Mouse (Mus musculus): ENCODE results near the gene Khdc3. TPM values are rescaled to one million over a fixed set of nuclear protein-coding genes. Genes with fewer than 3 reads are reported as not detected.
"Not testable (repeated sequence)": the region's sequence is repeated elsewhere in the genome, so short reads cannot be mapped to it uniquely, and the experiment has no call there.

Gene Khdc3
- polyA plus RNA-seq, 1 experiment from 2014 or later = 0.25 TPM

DNA sequence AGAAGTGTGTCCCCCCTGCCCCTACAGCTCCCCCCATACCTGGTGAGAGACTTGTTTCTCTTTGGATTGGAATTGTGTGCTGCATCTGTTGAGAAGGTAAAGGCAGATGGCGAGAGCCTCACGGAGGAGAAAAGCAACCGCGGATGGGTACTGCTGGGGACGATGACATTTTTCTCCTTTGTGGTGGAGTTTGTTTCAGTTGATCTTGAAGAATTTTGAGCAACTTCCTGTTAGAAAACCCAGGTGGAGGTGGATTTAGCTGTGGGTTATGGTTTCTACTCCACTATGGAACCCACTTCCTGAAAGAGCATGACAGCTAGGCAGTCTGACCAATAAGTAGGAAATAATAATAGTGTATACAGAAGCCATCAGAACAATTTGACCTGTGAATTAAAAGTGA lies 28.5 kb upstream of the Khdc3 start:
- Histone ChIP-seq H3K9ac (ENCODE audit: low read depth, low read length) (no peak overlapping the region), H3K9me3 (replicated peaks; ENCODE audit: control insufficient read depth, low read length, poor library complexity, severe bottlenecking) (no peaks in the 10 kb centered on the region), H3K27me3 (ENCODE audit: control insufficient read depth, insufficient read depth, low read depth, low read length) (no peaks in the 10 kb centered on the region), H3K4me1 (ENCODE audit: control insufficient read depth, insufficient read depth, low read length) (no peaks in the 10 kb centered on the region), H3K4me3 (ENCODE audit: low read depth, low read length) (no peak overlapping the region), H3K36me3 (ENCODE audit: control insufficient read depth, insufficient read depth, low read length) (no peaks in the 10 kb centered on the region), H3K27ac (ENCODE audit: low read length) (no peak overlapping the region), H3K4me2 (ENCODE audit: low read length) (no peak overlapping the region)
- ATAC-seq = no peak
- 93% methylated on average over 5 of the region's 5 CpGs for WGBS

DNA sequence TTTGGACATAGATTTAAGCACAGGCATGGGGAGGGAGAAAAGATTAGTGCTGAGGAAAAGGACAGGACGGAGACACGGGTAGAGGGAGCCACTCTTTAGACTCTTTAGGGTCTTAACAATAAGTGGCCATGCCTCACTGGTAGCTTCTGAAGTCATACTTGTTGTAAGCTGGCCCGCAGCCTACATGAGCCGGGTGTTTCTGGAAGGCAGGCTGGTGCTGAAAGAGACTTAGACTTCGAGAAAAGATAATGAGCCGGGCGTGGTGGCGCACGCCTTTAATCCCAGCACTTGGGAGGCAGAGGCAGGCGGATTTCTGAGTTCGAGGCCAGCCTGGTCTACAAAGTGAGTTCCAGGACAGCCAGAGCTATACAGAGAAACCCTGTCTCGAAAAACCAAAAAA lies 22.3 kb upstream of the Khdc3 start:
- H3K4me3 ChIP-seq (ENCODE audit: low read depth, low read length); H3K27ac ChIP-seq (ENCODE audit: low read length); H3K27me3 ChIP-seq (ENCODE audit: control insufficient read depth, insufficient read depth, low read depth, low read length); ATAC-seq; H3K36me3 ChIP-seq (ENCODE audit: control insufficient read depth, insufficient read depth, low read length); H3K4me2 ChIP-seq (ENCODE audit: low read length); H3K9me3 ChIP-seq (replicated peaks; ENCODE audit: control insufficient read depth, low read length, poor library complexity, severe bottlenecking); H3K4me1 ChIP-seq (ENCODE audit: control insufficient read depth, insufficient read depth, low read length); H3K9ac ChIP-seq (ENCODE audit: low read depth, low read length): not testable (repeated sequence)
- 79% methylated on average over 11 of the region's 12 CpGs for WGBS

DNA sequence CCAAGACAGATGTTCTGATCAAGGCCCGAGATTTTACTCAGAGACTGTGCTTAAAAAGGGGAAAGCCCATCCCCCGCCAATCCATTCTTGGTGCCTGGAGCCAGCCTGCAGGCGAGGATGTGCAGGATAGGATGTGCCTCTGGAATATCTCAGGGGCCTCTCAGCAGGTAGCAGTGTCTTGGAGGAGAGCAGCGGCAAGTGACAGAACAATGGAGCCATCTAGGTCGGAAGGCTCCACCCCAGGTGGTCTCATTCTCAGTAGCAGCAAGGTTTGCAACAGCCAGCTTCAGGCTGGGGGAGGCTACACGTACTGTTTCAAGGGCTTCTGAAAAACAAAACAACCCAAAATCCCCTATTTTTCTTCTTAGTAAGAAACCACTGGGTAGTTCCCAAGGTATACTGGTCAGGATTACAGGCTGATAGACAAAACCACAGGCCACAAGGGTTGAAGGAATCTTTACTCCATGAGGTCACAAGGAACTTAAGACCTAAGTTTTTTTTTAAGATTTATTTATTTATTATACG lies 21.8 kb upstream of the Khdc3 start:
- H3K9me3 ChIP-seq (replicated peaks; ENCODE audit: control insufficient read depth, low read length, poor library complexity, severe bottlenecking) = no peaks in the 10 kb centered on the region

DNA sequence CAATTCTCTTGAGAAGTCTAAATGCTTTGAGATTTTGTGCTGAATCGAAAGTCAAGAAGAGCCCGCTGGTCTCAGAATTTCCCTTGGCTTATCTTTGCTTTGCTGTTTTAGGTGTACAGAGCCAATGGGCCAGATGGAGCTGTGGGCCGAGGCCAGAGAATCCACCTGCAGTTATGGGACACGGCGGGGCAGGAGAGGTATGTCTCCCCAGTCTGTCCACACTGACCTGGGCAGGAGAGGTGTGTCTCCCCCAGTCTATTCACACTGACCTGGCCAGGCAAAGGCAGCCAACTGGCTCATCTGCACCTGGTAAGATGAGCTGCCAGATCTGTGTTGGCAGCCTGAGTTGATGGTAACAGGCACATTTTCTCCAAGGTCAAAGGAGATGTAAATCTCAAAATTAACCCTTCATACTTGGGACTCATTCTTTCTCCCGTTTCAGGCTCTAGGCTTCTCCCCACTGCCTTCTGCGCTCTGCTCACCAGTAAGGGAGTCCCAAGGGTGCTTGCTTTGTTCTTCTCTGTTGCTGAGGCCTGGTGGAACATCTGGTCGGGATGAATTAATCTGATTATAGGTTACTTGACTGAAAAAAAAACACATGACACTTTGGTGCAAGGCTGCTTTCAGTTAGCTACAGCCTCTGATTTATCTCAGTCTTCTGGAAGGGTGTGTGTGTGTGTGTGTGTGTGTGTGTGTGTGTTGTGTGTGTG lies 19.2 kb upstream of the Khdc3 start:
- Histone ChIP-seq H3K36me3 (ENCODE audit: control insufficient read depth, insufficient read depth, low read length) (no peaks in the 10 kb centered on the region), H3K4me3 (ENCODE audit: low read depth, low read length) (no peak overlapping the region), H3K4me2 (ENCODE audit: low read length) (no peak overlapping the region), H3K9ac (ENCODE audit: low read depth, low read length) (no peak overlapping the region), H3K27me3 (ENCODE audit: control insufficient read depth, insufficient read depth, low read depth, low read length) (no peaks in the 10 kb centered on the region), H3K27ac (ENCODE audit: low read length) (no peak overlapping the region), H3K9me3 (replicated peaks; ENCODE audit: control insufficient read depth, low read length, poor library complexity, severe bottlenecking) (no peaks in the 10 kb centered on the region), H3K4me1 (ENCODE audit: control insufficient read depth, insufficient read depth, low read length) (no peaks in the 10 kb centered on the region)
- WGBS = 70% methylated on average over 8 of the region's 8 CpGs
- ATAC-seq = no peak

More for the DNA sequence above, 21.8 kb upstream of the Khdc3 start:
- no peak overlapping the region for H3K27ac ChIP-seq (ENCODE audit: low read length)
- no peak overlapping the region for H3K4me3 ChIP-seq (ENCODE audit: low read depth, low read length)
- H3K9ac ChIP-seq (ENCODE audit: low read depth, low read length) = no peak overlapping the region
- WGBS = 29% methylated on average over 7 of the region's 7 CpGs
- H3K36me3 ChIP-seq (ENCODE audit: control insufficient read depth, insufficient read depth, low read length) = no peaks in the 10 kb centered on the region
- ATAC-seq = no peak
- no peak overlapping the region for H3K4me2 ChIP-seq (ENCODE audit: low read length)
- no peaks in the 10 kb centered on the region for H3K27me3 ChIP-seq (ENCODE audit: control insufficient read depth, insufficient read depth, low read depth, low read length)
- no peaks in the 10 kb centered on the region for H3K4me1 ChIP-seq (ENCODE audit: control insufficient read depth, insufficient read depth, low read length)

DNA sequence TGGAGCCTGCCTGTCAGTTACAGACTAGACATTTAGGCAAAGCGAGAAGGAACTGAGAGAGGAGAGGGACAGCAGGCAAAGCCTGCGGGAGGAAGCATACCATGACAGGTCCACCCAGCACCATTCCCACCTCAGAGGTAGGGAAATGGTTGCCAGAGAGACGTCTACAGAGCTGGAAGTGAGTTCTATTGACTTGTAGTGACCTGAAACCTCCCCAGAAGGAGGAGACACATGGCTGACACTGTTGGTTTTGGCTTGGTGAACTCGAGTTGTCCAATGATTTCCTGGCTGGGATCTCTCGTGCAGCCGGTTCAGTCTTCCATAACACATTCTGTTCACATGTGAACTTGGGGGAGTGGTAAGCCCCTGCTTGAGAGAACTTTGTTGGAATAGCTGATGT lies 17.7 kb upstream of the Khdc3 start:
- Histone ChIP-seq H3K9me3 (replicated peaks; ENCODE audit: control insufficient read depth, low read length, poor library complexity, severe bottlenecking) (no peaks in the 10 kb centered on the region), H3K4me2 (ENCODE audit: low read length) (no peak overlapping the region), H3K9ac (ENCODE audit: low read depth, low read length) (no peak overlapping the region), H3K36me3 (ENCODE audit: control insufficient read depth, insufficient read depth, low read length) (no peaks in the 10 kb centered on the region), H3K4me3 (ENCODE audit: low read depth, low read length) (no peak overlapping the region), H3K4me1 (ENCODE audit: control insufficient read depth, insufficient read depth, low read length) (no peaks in the 10 kb centered on the region), H3K27ac (ENCODE audit: low read length) (no peak overlapping the region), H3K27me3 (ENCODE audit: control insufficient read depth, insufficient read depth, low read depth, low read length) (no peaks in the 10 kb centered on the region)
- ATAC-seq = no peak
- WGBS = 77% methylated on average over 6 of the region's 6 CpGs

- Histone ChIP-seq H3K9ac (ENCODE audit: low read depth, low read length) (no peak overlapping the region), H3K9me3 (replicated peaks; ENCODE audit: control insufficient read depth, low read length, poor library complexity, severe bottlenecking) (no peaks in the 10 kb centered on the region), H3K4me2 (ENCODE audit: low read length) (no peak overlapping the region), H3K27me3 (ENCODE audit: control insufficient read depth, insufficient read depth, low read depth, low read length) (no peaks in the 10 kb centered on the region), H3K4me1 (ENCODE audit: control insufficient read depth, insufficient read depth, low read length) (no peaks in the 10 kb centered on the region), H3K4me3 (ENCODE audit: low read depth, low read length) (no peak overlapping the region), H3K36me3 (ENCODE audit: control insufficient read depth, insufficient read depth, low read length) (no peaks in the 10 kb centered on the region), H3K27ac (ENCODE audit: low read length) (no peak overlapping the region)
- WGBS = 94% methylated on average over 6 of the region's 6 CpGs
- no peak for ATAC-seq
Measured at GRCm38 (mm10) chr9:73085845-73086244, 15.8 kb upstream of the Khdc3 start.

DNA sequence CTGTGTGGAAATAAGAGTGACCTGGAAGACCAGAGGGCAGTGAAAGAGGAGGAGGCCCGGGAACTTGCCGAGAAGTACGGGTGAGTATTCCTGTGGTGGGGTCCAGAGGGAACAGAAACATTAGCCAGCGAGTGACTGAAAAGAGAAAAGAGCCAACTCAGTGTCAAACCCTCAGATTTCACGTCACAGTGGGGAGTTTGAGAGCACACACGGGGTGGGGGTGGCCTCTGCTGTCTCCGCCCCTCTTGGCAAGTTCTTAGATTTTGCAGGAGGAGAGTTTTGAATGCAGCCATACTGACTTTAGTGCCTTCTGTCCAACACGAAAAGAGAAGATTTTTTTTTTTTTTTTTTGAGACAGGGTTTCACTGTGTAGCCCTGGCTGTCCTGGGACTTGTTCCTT lies 14.5 kb upstream of the Khdc3 start:
- WGBS = 63% methylated on average over 8 of the region's 8 CpGs
- no peak for ATAC-seq

GRCm38 (mm10) chr9:73087581-73087980 lies 14.1 kb upstream of the Khdc3 start:
- no peaks in the 10 kb centered on the region for H3K4me1 ChIP-seq (ENCODE audit: control insufficient read depth, insufficient read depth, low read length)
- H3K9ac ChIP-seq (ENCODE audit: low read depth, low read length) = no peak overlapping the region
- no peaks in the 10 kb centered on the region for H3K27me3 ChIP-seq (ENCODE audit: control insufficient read depth, insufficient read depth, low read depth, low read length)
- no peak overlapping the region for H3K4me2 ChIP-seq (ENCODE audit: low read length)
- no peak overlapping the region for H3K27ac ChIP-seq (ENCODE audit: low read length)
- H3K9me3 ChIP-seq (replicated peaks; ENCODE audit: control insufficient read depth, low read length, poor library complexity, severe bottlenecking) = no peaks in the 10 kb centered on the region
- ATAC-seq = no peak
- no peaks in the 10 kb centered on the region for H3K36me3 ChIP-seq (ENCODE audit: control insufficient read depth, insufficient read depth, low read length)
- WGBS = 75% methylated on average over 5 of the region's 5 CpGs
- no peak overlapping the region for H3K4me3 ChIP-seq (ENCODE audit: low read depth, low read length)

More for the DNA sequence above, 14.5 kb upstream of the Khdc3 start:
- no peaks in the 10 kb centered on the region for H3K27me3 ChIP-seq (ENCODE audit: control insufficient read depth, insufficient read depth, low read depth, low read length)
- no peak overlapping the region for H3K4me2 ChIP-seq (ENCODE audit: low read length)
- H3K4me1 ChIP-seq (ENCODE audit: control insufficient read depth, insufficient read depth, low read length) = no peaks in the 10 kb centered on the region
- H3K9me3 ChIP-seq (replicated peaks; ENCODE audit: control insufficient read depth, low read length, poor library complexity, severe bottlenecking) = no peaks in the 10 kb centered on the region
- H3K36me3 ChIP-seq (ENCODE audit: control insufficient read depth, insufficient read depth, low read length) = no peaks in the 10 kb centered on the region
- no peak overlapping the region for H3K27ac ChIP-seq (ENCODE audit: low read length)
- H3K4me3 ChIP-seq (ENCODE audit: low read depth, low read length) = no peak overlapping the region
- no peak overlapping the region for H3K9ac ChIP-seq (ENCODE audit: low read depth, low read length)

GRCm38 (mm10) chr9:73089222-73089920 lies 12.3 kb upstream of the Khdc3 start:
- WGBS = 83% methylated on average over 16 of the region's 16 CpGs
- Histone ChIP-seq H3K27me3 (ENCODE audit: control insufficient read depth, insufficient read depth, low read depth, low read length) (no peaks in the 10 kb centered on the region; the same call in 1 of the 2 replicates), H3K36me3 (ENCODE audit: control insufficient read depth, insufficient read depth, low read length) (no peaks in the 10 kb centered on the region), H3K4me3 (ENCODE audit: low read depth, low read length) (no peak overlapping the region), H3K4me2 (ENCODE audit: low read length) (no peak overlapping the region), H3K9ac (ENCODE audit: low read depth, low read length) (no peak overlapping the region), H3K27ac (ENCODE audit: low read length) (no peak overlapping the region), H3K4me1 (ENCODE audit: control insufficient read depth, insufficient read depth, low read length) (no peaks in the 10 kb centered on the region), H3K9me3 (replicated peaks; ENCODE audit: control insufficient read depth, low read length, poor library complexity, severe bottlenecking) (no peaks in the 10 kb centered on the region)
- no peak for ATAC-seq
